Mouse (Mus musculus) stomach, embryonic 16.5 days (tissue): ENCODE data around the gene Zmynd12. TPM values are rescaled to one million over a fixed set of nuclear protein-coding genes. Genes with fewer than 3 reads are reported as not detected.

Experiments used
- polyA plus RNA-seq: library from polyadenylated mRNA; unstranded; fragments of >200 nt; fragmentation: Nextera tagmentation; extraction: Ambion mirVana; gene quantifications from 2 replicates; pipeline ENCODE4 v1.2.1, GENCODE M21; 2015

The Zmynd12 gene
- polyA plus RNA-seq, 1 experiment from 2014 or later = 0.21 TPM

Other genes starting within 250 kb of the Zmynd12 start
- gene Zfp691, start 248.6 kb upstream of the Zmynd12 start, polyA plus RNA-seq = 4.9 and 5.5 TPM in 2 replicates
- 13.3 and 17.0 TPM in 2 replicates for gene Ermap, start 232.8 kb upstream of the Zmynd12 start, polyA plus RNA-seq
- 109 and 128 TPM in 2 replicates for gene Svbp, start 227.5 kb upstream of the Zmynd12 start, polyA plus RNA-seq
- gene Tmem269, start 204.6 kb upstream of the Zmynd12 start, polyA plus RNA-seq = 0.10 TPM in 1 of 2 replicates, not detected in the other
- gene AU022252, start 190.1 kb upstream of the Zmynd12 start, polyA plus RNA-seq = 25.4 and 25.7 TPM in 2 replicates
- gene P3h1, start 189.9 kb upstream of the Zmynd12 start, polyA plus RNA-seq = 31.3 and 34.0 TPM in 2 replicates
- 0.10 and 0.27 TPM in 2 replicates for gene Cldn19, start 167.4 kb upstream of the Zmynd12 start, polyA plus RNA-seq
- gene Ybx1, start 128.2 kb upstream of the Zmynd12 start, polyA plus RNA-seq = 279 and 346 TPM in 2 replicates
- 62.8 and 70.6 TPM in 2 replicates for gene Ppih, start 102.3 kb upstream of the Zmynd12 start, polyA plus RNA-seq
- 4.7 and 6.7 TPM in 2 replicates for gene Ccdc30, start 7.3 kb upstream of the Zmynd12 start, polyA plus RNA-seq
- gene Ppcs, start 394 bp upstream of the Zmynd12 start, polyA plus RNA-seq = 32.5 and 34.6 TPM in 2 replicates
- gene Rimkla, start 69.8 kb downstream of the Zmynd12 start, polyA plus RNA-seq = 0.67 and 0.77 TPM in 2 replicates
- gene Foxj3, start 114.2 kb downstream of the Zmynd12 start, polyA plus RNA-seq = 18.1 and 18.9 TPM in 2 replicates
- 2.8 and 3.2 TPM in 2 replicates for gene Frg2f1, start 116.7 kb downstream of the Zmynd12 start, polyA plus RNA-seq
- 8.6 and 10.7 TPM in 2 replicates for gene Guca2a, start 214.9 kb downstream of the Zmynd12 start, polyA plus RNA-seq
- gene Guca2b, start 236.1 kb downstream of the Zmynd12 start, polyA plus RNA-seq = 4.3 and 6.9 TPM in 2 replicates